Mouse (Mus musculus) small intestine, adult 2 months (tissue): Measurements from ENCODE around the gene Gm15155. TPM values are rescaled to one million over a fixed set of nuclear protein-coding genes. Genes with fewer than 3 reads are reported as not detected.
"Not testable (repeated sequence)": the region's sequence is repeated elsewhere in the genome, so short reads cannot be mapped to it uniquely, and the experiment has no call there.

Experiments used
- H3K27ac ChIP-seq: fragments of 200-500 bp; 2 replicates; pipeline ENCODE4 v1.5.1; 2012; ENCODE audit warnings: low read depth, low read length, control low read depth, inconsistent platforms; ENCODE audit not compliant: insufficient read depth
- H3K27me3 ChIP-seq: fragments of 200-500 bp; 2 replicates; pipeline ENCODE4 v1.6.1; 2012; ENCODE audit warnings: mild to moderate bottlenecking, moderate library complexity, low read length, inconsistent platforms; ENCODE audit not compliant: control insufficient read depth, insufficient read depth
- H3K36me3 ChIP-seq: fragments of 200-500 bp; 2 replicates; pipeline ENCODE4 v1.6.1; 2012; ENCODE audit warnings: mild to moderate bottlenecking, low read length, control low read depth, inconsistent platforms; ENCODE audit not compliant: control insufficient read depth, insufficient read depth
- H3K4me1 ChIP-seq: fragments of 200-500 bp; 2 replicates; pipeline ENCODE4 v1.6.1; 2012; ENCODE audit warnings: low read length, inconsistent platforms, mixed read lengths; ENCODE audit not compliant: control insufficient read depth, insufficient read depth, insufficient read length
- H3K4me3 ChIP-seq: fragments of 200-500 bp; 2 replicates; pipeline ENCODE4 v1.5.1; 2012; ENCODE audit warnings: low read depth, mild to moderate bottlenecking, control low read depth, inconsistent platforms, low read length, moderate library complexity
- CTCF ChIP-seq: fragments of 200-500 bp; IDR thresholded peaks from 2 replicates; pipeline ENCODE4 v1.5.1; 2012; ENCODE audit warnings: low read depth, mild to moderate bottlenecking, control low read depth, inconsistent platforms, low read length, moderate library complexity, mixed read lengths; ENCODE audit not compliant: insufficient replicate concordance, insufficient read length; ENCODE audit errors: extremely low read depth
- POLR2A ChIP-seq: fragments of 200-500 bp; IDR thresholded peaks from 2 replicates; pipeline ENCODE4 v1.6.1; 2012; ENCODE audit warnings: low read depth, mild to moderate bottlenecking, control low read depth, inconsistent platforms, low read length, moderate library complexity
- WGBS: fragments of 180-500 bp; shearing (Covaris S2); methylation state at CpG from one replicate; pipeline ENCODE4 v1.1.7; 2018; 5-methylcytosine and 5-hydroxymethylcytosine counted together
- polyA plus RNA-seq: library from polyadenylated mRNA; depleted of rRNA; stranded (reverse); fragments of >200 nt; gene quantifications from 2 replicates; pipeline ENCODE4 v1.2.3, GENCODE M21; 2012

The Gm15155 gene
- polyA plus RNA-seq, 1 experiment = not detected

- Histone ChIP-seq H3K4me1 (no peaks in the 10 kb centered on the region), H3K36me3 (no peaks in the 10 kb centered on the region), H3K27ac (no peak overlapping the region), H3K27me3 (no peaks in the 10 kb centered on the region), H3K4me3 (no peak overlapping the region)
- TF ChIP-seq CTCF (no peak), POLR2A (no peak)
- whole genome bisulfite sequencing = 83% methylated on average over 3 of the region's 3 CpGs
These were observed 21.4 kb downstream of the Gm15155 start for GRCm38 (mm10) chrX:155645975-155646374.

- no peaks in the 10 kb centered on the region for H3K36me3 ChIP-seq
- H3K4me1 ChIP-seq = no peaks in the 10 kb centered on the region
- H3K4me3 ChIP-seq = no peak overlapping the region
- WGBS = 77% methylated on average over 1 of the region's 1 CpGs
- no peak for TF ChIP-seq POLR2A
- TF ChIP-seq CTCF = no peak
- H3K27ac ChIP-seq = no peak overlapping the region
- H3K27me3 ChIP-seq = no peaks in the 10 kb centered on the region
These were observed 33.4 kb downstream of the Gm15155 start for GRCm38 (mm10) chrX:155657971-155658370.

DNA sequence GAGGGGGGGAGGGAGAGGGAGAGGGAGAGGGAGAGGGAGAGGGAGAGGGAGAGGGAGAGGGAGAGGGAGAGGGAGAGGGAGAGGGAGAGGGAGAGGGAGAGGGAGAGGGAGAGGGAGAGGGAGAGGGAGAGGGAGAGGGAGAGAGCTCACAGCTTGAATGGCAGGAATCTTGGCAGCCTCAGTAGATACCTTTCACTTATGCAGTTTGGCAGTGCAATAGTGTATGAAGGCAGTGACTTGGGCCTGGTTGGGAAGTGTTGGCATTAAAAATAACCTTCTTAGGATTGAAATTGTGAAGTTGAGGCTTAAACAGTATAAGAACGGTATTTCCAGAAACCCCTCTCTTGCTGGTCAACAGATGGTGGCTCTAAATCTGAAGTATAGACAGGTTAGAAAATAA lies 65.9 kb downstream of the Gm15155 start:
- not testable (repeated sequence) for H3K27ac ChIP-seq, H3K36me3 ChIP-seq, H3K4me1 ChIP-seq, H3K27me3 ChIP-seq, H3K4me3 ChIP-seq
- WGBS = 89% methylated on average over 1 of the region's 1 CpGs

GRCm38 (mm10) chrX:155724157-155724556 lies 99.6 kb downstream of the Gm15155 start:
- no peak overlapping the region for H3K27ac ChIP-seq
- no peaks in the 10 kb centered on the region for H3K4me1 ChIP-seq
- H3K27me3 ChIP-seq = no peaks in the 10 kb centered on the region
- TF ChIP-seq CTCF (no peak), POLR2A (no peak)
- H3K36me3 ChIP-seq = no peaks in the 10 kb centered on the region
- WGBS = 62% methylated on average over 3 of the region's 3 CpGs
- no peak overlapping the region for H3K4me3 ChIP-seq

DNA sequence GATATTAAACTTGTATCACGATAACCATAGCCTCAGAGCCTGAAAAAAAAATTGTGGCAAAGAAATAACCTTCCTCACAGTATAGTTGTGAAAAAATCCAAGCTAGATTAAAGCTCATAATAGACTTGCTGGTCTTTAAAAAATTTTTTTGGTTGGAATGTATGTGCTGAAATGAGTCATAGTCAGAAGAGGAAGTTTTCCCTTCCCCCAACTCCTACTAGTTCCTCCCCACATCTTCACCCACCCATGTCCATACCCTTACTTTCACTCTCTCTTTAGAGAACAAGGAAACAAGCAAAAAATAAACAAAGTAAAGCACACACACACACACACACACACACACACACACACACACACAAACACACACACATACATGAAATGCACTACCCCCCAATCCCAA lies 103.8 kb downstream of the Gm15155 start:
- Histone ChIP-seq H3K36me3 (no peaks in the 10 kb centered on the region), H3K4me1 (no peaks in the 10 kb centered on the region), H3K4me3 (no peak overlapping the region), H3K27me3 (no peaks in the 10 kb centered on the region), H3K27ac (no peak overlapping the region)
- TF ChIP-seq CTCF (no peak), POLR2A (no peak)
- 51% methylated on average over 1 of the region's 1 CpGs for WGBS

DNA sequence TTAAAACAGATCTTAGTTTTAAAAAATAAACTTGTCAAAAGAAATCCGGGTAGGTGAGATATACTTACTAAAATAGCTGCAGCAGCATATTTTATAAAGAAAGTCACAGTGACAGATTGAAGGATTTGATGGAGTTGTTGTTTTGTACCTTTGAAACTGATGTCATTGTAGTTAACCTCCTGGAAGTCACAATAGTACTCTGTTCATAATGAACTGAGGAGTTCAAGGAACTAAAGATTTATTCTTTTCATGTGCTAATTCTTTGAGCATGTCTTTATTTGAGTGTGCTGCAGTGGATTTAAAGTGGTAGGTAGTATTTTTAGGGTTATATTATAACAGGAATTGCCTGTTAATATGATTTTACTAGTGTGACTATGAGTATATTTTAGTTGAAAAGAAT lies 263.6 kb downstream of the Gm15155 start:
- Histone ChIP-seq H3K4me3 (no peak overlapping the region), H3K27me3 (no peaks in the 10 kb centered on the region), H3K27ac (no peak overlapping the region), H3K36me3 (no peaks in the 10 kb centered on the region), H3K4me1 (no peaks in the 10 kb centered on the region)
- WGBS = 57% methylated on average over 1 of the region's 1 CpGs
- TF ChIP-seq CTCF (no peak), POLR2A (no peak)

DNA sequence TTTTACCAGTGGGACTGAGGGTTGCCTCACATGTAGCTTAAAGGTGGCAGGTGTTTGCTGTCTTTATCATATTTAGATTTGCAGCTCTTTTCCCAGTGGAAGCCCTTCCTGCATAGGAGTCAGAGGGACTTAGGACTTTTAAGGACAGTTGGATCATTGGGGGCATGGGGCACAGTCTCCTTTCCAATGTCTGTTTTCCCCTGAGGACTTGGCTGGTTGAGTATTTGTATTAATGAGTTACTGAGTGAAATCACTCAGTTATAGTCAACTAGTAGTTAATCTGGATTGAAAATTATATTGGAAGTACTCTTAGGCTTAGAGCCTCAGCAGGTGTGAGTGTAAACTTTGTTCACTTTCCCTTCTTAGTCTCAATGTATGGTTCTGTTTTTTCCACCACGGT lies 275.5 kb downstream of the Gm15155 start:
- no peaks in the 10 kb centered on the region for H3K27me3 ChIP-seq
- no peak overlapping the region for H3K27ac ChIP-seq
- TF ChIP-seq CTCF = no peak
- no peak for TF ChIP-seq POLR2A
- H3K36me3 ChIP-seq = no peaks in the 10 kb centered on the region
- H3K4me3 ChIP-seq = no peak overlapping the region
- no peaks in the 10 kb centered on the region for H3K4me1 ChIP-seq
- 57% methylated on average over 1 of the region's 1 CpGs for WGBS

DNA sequence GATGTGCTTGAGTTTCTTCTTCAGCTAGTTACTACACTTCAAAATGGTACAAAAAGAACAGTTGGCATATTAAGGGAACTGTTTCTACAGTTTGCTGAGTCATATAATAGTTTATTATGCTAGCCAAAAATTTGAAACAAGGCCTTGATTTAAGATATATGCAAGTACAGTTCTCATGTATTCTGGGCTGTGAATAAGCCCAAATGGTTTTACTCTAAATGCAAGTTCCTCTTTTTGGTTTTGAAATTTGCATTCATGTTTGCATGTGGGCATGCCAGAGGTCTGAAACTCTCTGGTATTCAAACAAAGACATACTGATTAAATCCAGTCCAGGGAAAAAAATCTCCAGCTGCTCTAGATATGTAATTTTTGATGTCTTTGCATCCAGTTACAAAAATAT lies 277.2 kb downstream of the Gm15155 start:
- TF ChIP-seq POLR2A = no peak
- no peak for TF ChIP-seq CTCF

More for the DNA sequence above, 277.2 kb downstream of the Gm15155 start:
- Histone ChIP-seq H3K4me3 (no peak overlapping the region), H3K27ac (no peak overlapping the region), H3K27me3 (no peaks in the 10 kb centered on the region), H3K36me3 (no peaks in the 10 kb centered on the region), H3K4me1 (no peaks in the 10 kb centered on the region)
